Mouse (Mus musculus): ENCODE results near the gene Krtap16-1. TPM values are rescaled to one million over a fixed set of nuclear protein-coding genes. Genes with fewer than 3 reads are reported as not detected.

The Krtap16-1 gene
- polyA plus RNA-seq, 1 experiment from 2014 or later = not detected

- Histone ChIP-seq H3K9me3 (replicated peaks; ENCODE audit: control insufficient read depth, low read length) (no peaks in the 10 kb centered on the region), H3K4me3 (ENCODE audit: low read depth, low read length) (no peak overlapping the region), H3K36me3 (replicated peaks; ENCODE audit: control insufficient read depth, insufficient read depth, low read depth, low read length) (no peaks in the 10 kb centered on the region), H3K4me2 (ENCODE audit: low read depth, low read length) (no peak overlapping the region), H3K4me1 (ENCODE audit: control insufficient read depth, insufficient read depth, low read length) (no peaks in the 10 kb centered on the region), H3K27ac (replicated peaks; ENCODE audit: low read depth, low read length) (no peak overlapping the region), H3K9ac (replicated peaks; ENCODE audit: low read length) (no peak overlapping the region), H3K27me3 (ENCODE audit: control insufficient read depth, insufficient read depth, low read length) (no peaks in the 10 kb centered on the region)
- DNase-seq (ENCODE audit: low spot score) (no peak), ATAC-seq (replicated peaks; ENCODE audit: insufficient number of reproducible peaks, low FRiP score, low TSS enrichment, low read depth) (no peak)
- WGBS = 89% methylated on average over 9 of the region's 9 CpGs
Measured at GRCm38 (mm10) chr11:99937751-99938264, 48.6 kb downstream of the Krtap16-1 start.

GRCm38 (mm10) chr11:99935991-99936390, 50.4 kb downstream of the Krtap16-1 start, which contains the start of gene Krtap31-2:
Gene Krtap31-2, plus strand, starts transcription at chr11:99936291.
- DNase-seq (ENCODE audit: low spot score) (no peak), ATAC-seq (replicated peaks; ENCODE audit: insufficient number of reproducible peaks, low FRiP score, low TSS enrichment, low read depth) (no peak)
- Histone ChIP-seq H3K4me1 (ENCODE audit: control insufficient read depth, insufficient read depth, low read length) (no peaks in the 10 kb centered on the region), H3K9ac (replicated peaks; ENCODE audit: low read length) (no peak within 1 kb of the TSS), H3K36me3 (replicated peaks; ENCODE audit: control insufficient read depth, insufficient read depth, low read depth, low read length) (no peaks in the 10 kb centered on the region), H3K27me3 (ENCODE audit: control insufficient read depth, insufficient read depth, low read length) (no peaks in the 10 kb centered on the region), H3K27ac (replicated peaks; ENCODE audit: low read depth, low read length) (no peak within 1 kb of the TSS), H3K4me2 (ENCODE audit: low read depth, low read length) (no peak within 1 kb of the TSS), H3K4me3 (ENCODE audit: low read depth, low read length) (no peak within 1 kb of the TSS), H3K9me3 (replicated peaks; ENCODE audit: control insufficient read depth, low read length) (no peaks in the 10 kb centered on the region)
- WGBS = 88% methylated on average over 1 of the region's 1 CpGs

Other genes with a start within 250 kb of the Krtap16-1 start
- not detected in 2 replicates for gene Gm11595, start 213.7 kb downstream of the Krtap16-1 start, polyA plus RNA-seq (2014; fragmentation: Nextera tagmentation; extraction: Ambion mirVana)
- gene Krtap4-8, start 205.9 kb downstream of the Krtap16-1 start, polyA plus RNA-seq (2014; fragmentation: Nextera tagmentation; extraction: Ambion mirVana) = not detected in 2 replicates
- not detected in 2 replicates for gene Krtap4-9, start 201.4 kb downstream of the Krtap16-1 start, polyA plus RNA-seq (2014; fragmentation: Nextera tagmentation; extraction: Ambion mirVana)
- not detected in 2 replicates for gene Gm11596, start 193.1 kb downstream of the Krtap16-1 start, polyA plus RNA-seq (2014; fragmentation: Nextera tagmentation; extraction: Ambion mirVana)
- not detected in 2 replicates for gene Gm11569, start 187.7 kb downstream of the Krtap16-1 start, polyA plus RNA-seq (2014; fragmentation: Nextera tagmentation; extraction: Ambion mirVana)
- gene Gm11554, start 182.2 kb downstream of the Krtap16-1 start, polyA plus RNA-seq (2014; fragmentation: Nextera tagmentation; extraction: Ambion mirVana) = not detected in 2 replicates
- gene Krtap4-13, start 176.7 kb downstream of the Krtap16-1 start, polyA plus RNA-seq (2014; fragmentation: Nextera tagmentation; extraction: Ambion mirVana) = not detected in 2 replicates
- not detected in 2 replicates for gene Gm11564, start 170.9 kb downstream of the Krtap16-1 start, polyA plus RNA-seq (2014; fragmentation: Nextera tagmentation; extraction: Ambion mirVana)
- not detected in 2 replicates for gene 2300003K06Rik, start 148.5 kb downstream of the Krtap16-1 start, polyA plus RNA-seq (2014; fragmentation: Nextera tagmentation; extraction: Ambion mirVana)
- gene Krtap4-16, start 135.0 kb downstream of the Krtap16-1 start, polyA plus RNA-seq (2014; fragmentation: Nextera tagmentation; extraction: Ambion mirVana) = not detected in 2 replicates
- not detected in 2 replicates for gene Gm11568, start 128.7 kb downstream of the Krtap16-1 start, polyA plus RNA-seq (2014; fragmentation: Nextera tagmentation; extraction: Ambion mirVana)
- not detected in 2 replicates for gene Gm11559, start 122.1 kb downstream of the Krtap16-1 start, polyA plus RNA-seq (2014; fragmentation: Nextera tagmentation; extraction: Ambion mirVana)
- not detected in 2 replicates for gene Krtap9-1, start 113.2 kb downstream of the Krtap16-1 start, polyA plus RNA-seq (2014; fragmentation: Nextera tagmentation; extraction: Ambion mirVana)
- not detected in 2 replicates for gene Gm11567, start 107.4 kb downstream of the Krtap16-1 start, polyA plus RNA-seq (2014; fragmentation: Nextera tagmentation; extraction: Ambion mirVana)
- not detected in 2 replicates for gene Krtap31-1, start 78.7 kb downstream of the Krtap16-1 start, polyA plus RNA-seq (2014; fragmentation: Nextera tagmentation; extraction: Ambion mirVana)
- gene Gm11565, start 71.8 kb downstream of the Krtap16-1 start, polyA plus RNA-seq (2014; fragmentation: Nextera tagmentation; extraction: Ambion mirVana) = not detected in 2 replicates
- not detected in 2 replicates for gene Krtap31-2, start 50.3 kb downstream of the Krtap16-1 start, polyA plus RNA-seq (2014; fragmentation: Nextera tagmentation; extraction: Ambion mirVana)
- not detected in 2 replicates for gene Krtap9-5, start 38.1 kb downstream of the Krtap16-1 start, polyA plus RNA-seq (2014; fragmentation: Nextera tagmentation; extraction: Ambion mirVana)
- gene Krtap29-1, start 7.5 kb downstream of the Krtap16-1 start, polyA plus RNA-seq (2014; fragmentation: Nextera tagmentation; extraction: Ambion mirVana) = not detected in 2 replicates
- not detected in 2 replicates for gene Krtap17-1, start 7.4 kb upstream of the Krtap16-1 start, polyA plus RNA-seq (2014; fragmentation: Nextera tagmentation; extraction: Ambion mirVana)
- not detected in 2 replicates for gene Krt33a, start 29.6 kb upstream of the Krtap16-1 start, polyA plus RNA-seq (2014; fragmentation: Nextera tagmentation; extraction: Ambion mirVana)
- gene Krt33b, start 43.3 kb upstream of the Krtap16-1 start, polyA plus RNA-seq (2014; fragmentation: Nextera tagmentation; extraction: Ambion mirVana) = not detected in 2 replicates
- not detected in 2 replicates for gene Krt34, start 55.0 kb upstream of the Krtap16-1 start, polyA plus RNA-seq (2014; fragmentation: Nextera tagmentation; extraction: Ambion mirVana)
- not detected in 2 replicates for gene Krt31, start 64.0 kb upstream of the Krtap16-1 start, polyA plus RNA-seq (2014; fragmentation: Nextera tagmentation; extraction: Ambion mirVana)
- not detected in 2 replicates for gene Krt32, start 101.6 kb upstream of the Krtap16-1 start, polyA plus RNA-seq (2014; fragmentation: Nextera tagmentation; extraction: Ambion mirVana)
- not detected in 2 replicates for gene Krt35, start 109.6 kb upstream of the Krtap16-1 start, polyA plus RNA-seq (2014; fragmentation: Nextera tagmentation; extraction: Ambion mirVana)
- gene Krt36, start 119.0 kb upstream of the Krtap16-1 start, polyA plus RNA-seq (2014; fragmentation: Nextera tagmentation; extraction: Ambion mirVana) = 0.13 TPM in 1 of 2 replicates, not detected in the other
- gene Krt13, start 135.0 kb upstream of the Krtap16-1 start, polyA plus RNA-seq (2014; fragmentation: Nextera tagmentation; extraction: Ambion mirVana) = not detected in 2 replicates
- 8.2 and 8.6 TPM in 2 replicates for gene Krt15, start 149.3 kb upstream of the Krtap16-1 start, polyA plus RNA-seq (2014; fragmentation: Nextera tagmentation; extraction: Ambion mirVana)
- gene Krt19, start 162.1 kb upstream of the Krtap16-1 start, polyA plus RNA-seq (2014; fragmentation: Nextera tagmentation; extraction: Ambion mirVana) = 8.0 and 10.5 TPM in 2 replicates
- gene Krt9, start 206.6 kb upstream of the Krtap16-1 start, polyA plus RNA-seq (2014; fragmentation: Nextera tagmentation; extraction: Ambion mirVana) = not detected in 2 replicates
- gene Krt14, start 221.0 kb upstream of the Krtap16-1 start, polyA plus RNA-seq (2014; fragmentation: Nextera tagmentation; extraction: Ambion mirVana) = 30.7 and 31.2 TPM in 2 replicates

Measured in embryonic facial prominence, embryonic 11.5 days (tissue).